Mouse (Mus musculus): ENCODE measurements around the gene Smurf1.

Smurf1 gene

GRCm38 (mm10) chr5:144954432-144954831 lies 11.2 kb downstream of the Smurf1 start:
- no peak for DNase-seq (ENCODE audit: low spot score)

- DNase-seq (ENCODE audit: low spot score), result no peak
Measured at GRCm38 (mm10) chr5:144952592-144952991, 13.1 kb downstream of the Smurf1 start.

DNA sequence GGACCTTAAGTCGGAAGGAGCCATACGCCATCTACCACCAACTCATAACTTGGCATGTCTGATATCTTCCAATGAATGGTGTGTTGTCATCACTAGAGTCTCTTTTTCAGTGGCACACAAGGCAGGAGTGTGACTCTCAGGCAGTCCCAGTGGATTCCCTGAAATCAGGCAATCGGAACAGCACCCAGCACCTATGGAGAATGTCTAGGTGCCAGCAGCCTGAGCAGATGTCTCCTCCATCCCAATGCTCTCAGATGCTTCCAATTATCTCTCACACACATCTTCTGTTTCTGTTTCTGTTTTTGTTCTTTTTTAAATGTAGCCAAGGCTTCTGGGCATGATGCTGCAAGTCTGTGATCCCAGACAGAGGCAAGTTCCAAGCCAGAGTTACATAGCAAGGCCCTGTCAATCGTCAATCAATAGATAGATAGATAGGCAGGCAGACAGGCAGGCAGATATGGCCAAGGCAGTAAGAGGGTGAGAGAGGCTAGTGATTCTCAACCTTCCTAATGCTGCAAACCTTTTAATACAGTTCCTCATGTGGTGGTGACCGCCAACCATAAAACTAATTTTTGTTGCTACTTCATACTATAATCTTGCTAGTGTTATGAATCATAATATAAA lies 15.1 kb downstream of the Smurf1 start:
- no peak for DNase-seq (ENCODE audit: low spot score)

DNA sequence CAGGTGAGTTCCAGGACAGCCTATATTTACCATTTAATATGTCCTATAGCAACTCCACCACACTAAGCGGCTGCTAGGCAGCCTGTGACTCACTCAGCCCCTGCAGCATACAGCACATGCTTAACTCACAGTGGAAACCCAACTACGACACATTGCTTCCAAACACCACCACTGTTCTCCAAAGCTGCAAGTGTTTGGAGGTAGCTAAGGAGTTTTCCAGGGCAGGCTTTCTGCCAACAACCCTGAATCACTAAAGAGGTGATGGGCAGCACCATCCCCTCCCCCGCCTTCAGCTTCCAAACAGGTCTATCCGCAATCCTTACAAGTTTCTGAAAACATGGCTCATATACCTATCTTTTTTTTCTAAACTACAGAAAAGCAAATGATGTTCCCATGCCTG lies 15.8 kb downstream of the Smurf1 start:
- DNase-seq (ENCODE audit: low spot score), result no peak

- DNase-seq (ENCODE audit: low spot score), result no peak
Measured at GRCm38 (mm10) chr5:144948422-144948821, 17.2 kb downstream of the Smurf1 start.

GRCm38 (mm10) chr5:144948002-144948401 lies 17.6 kb downstream of the Smurf1 start:
- no peak for DNase-seq (ENCODE audit: low spot score)

- no peak for DNase-seq (ENCODE audit: low spot score)
Measured at GRCm38 (mm10) chr5:144946032-144946431, 19.6 kb downstream of the Smurf1 start.

GRCm38 (mm10) chr5:144944932-144945331 lies 20.7 kb downstream of the Smurf1 start:
- no peak for DNase-seq (ENCODE audit: low spot score)

DNA sequence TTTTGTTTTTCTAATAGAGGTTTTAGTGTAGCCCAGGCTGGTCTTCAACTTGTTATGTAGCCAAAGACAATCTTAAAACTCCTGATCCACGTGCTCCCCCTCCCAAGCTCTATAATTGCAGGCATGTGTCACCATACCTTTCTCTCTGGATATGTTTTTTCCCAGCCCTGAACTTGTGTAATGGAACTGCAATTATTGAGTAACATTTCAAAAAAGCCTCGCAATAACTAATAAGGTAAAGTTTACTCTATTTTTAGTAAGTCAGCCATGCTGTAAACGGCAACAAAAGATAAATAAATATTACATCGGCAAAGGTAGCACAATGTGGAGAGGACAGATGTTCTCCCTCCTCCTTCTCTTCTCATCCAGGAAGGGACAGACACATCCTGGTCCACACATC lies 21.3 kb downstream of the Smurf1 start:
- no peak for DNase-seq (ENCODE audit: low spot score)

- no peak for DNase-seq (ENCODE audit: low spot score)
Measured at GRCm38 (mm10) chr5:144943346-144943745, 22.3 kb downstream of the Smurf1 start.

- DNase-seq (ENCODE audit: low spot score), result no peak
Measured at GRCm38 (mm10) chr5:144942431-144942830, 23.2 kb downstream of the Smurf1 start.

- no peak for DNase-seq (ENCODE audit: low spot score)
Measured at GRCm38 (mm10) chr5:144940904-144941303, 24.7 kb downstream of the Smurf1 start.

DNA sequence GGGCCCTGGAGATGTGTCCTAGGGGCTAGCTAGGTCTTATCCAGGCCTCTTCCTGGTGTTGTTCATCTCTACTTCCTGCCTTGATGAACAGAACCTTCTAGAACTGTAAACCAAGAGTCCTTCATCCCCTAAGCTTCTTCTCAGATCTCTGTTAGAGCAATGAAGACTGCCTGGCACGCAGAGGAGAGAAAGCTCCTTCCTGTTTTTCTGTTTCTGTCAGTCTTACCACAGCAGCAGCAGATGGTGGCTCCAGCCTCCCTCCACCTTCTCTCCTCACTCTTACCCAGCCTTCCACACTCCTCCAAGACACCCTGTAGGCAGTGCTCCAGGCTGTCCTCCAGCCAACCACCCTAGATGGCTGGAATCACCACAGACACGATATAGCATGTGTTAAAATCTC lies 28.3 kb downstream of the Smurf1 start:
- no peak for DNase-seq (ENCODE audit: low spot score)

DNA sequence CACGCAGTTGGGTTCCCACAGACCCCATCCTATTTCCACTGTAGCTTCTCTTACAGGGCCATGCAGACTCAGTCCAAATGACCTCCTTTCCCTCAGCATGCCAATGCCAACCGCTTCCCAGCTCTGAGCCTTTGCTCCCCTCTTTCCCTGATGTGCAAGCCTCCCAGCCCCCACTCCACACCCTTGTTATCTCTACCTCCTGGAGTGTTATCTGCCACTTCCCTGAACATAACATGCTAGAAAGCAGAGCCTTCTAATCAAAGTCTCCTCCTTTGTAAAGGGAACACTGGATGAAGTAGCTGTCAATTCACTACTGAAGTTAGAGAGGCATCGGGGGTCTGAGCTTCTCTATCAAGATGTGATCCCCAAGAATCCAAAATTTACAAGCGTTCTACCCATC lies 32.2 kb downstream of the Smurf1 start:
- no peak for DNase-seq (ENCODE audit: low spot score)

DNA sequence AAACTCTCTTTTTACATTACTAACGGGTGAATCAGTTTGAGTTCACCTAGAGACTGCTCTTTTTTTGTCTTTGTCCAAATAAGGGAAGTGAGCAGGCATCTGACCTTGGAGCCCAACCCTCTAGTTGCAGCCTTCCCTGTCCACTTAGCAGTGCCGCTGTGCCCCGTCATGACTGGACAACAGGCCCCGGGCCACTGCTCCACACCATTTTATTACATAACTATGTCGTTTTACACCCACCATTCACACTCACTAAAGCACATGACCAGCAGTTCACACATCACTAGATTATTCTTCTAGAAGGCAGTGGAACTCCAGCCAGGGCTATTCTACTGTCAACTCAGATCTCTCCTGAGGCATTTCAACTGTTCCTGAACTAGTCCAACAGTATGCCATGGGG lies 33.8 kb downstream of the Smurf1 start:
- DNase-seq (ENCODE audit: low spot score), result no peak

DNA sequence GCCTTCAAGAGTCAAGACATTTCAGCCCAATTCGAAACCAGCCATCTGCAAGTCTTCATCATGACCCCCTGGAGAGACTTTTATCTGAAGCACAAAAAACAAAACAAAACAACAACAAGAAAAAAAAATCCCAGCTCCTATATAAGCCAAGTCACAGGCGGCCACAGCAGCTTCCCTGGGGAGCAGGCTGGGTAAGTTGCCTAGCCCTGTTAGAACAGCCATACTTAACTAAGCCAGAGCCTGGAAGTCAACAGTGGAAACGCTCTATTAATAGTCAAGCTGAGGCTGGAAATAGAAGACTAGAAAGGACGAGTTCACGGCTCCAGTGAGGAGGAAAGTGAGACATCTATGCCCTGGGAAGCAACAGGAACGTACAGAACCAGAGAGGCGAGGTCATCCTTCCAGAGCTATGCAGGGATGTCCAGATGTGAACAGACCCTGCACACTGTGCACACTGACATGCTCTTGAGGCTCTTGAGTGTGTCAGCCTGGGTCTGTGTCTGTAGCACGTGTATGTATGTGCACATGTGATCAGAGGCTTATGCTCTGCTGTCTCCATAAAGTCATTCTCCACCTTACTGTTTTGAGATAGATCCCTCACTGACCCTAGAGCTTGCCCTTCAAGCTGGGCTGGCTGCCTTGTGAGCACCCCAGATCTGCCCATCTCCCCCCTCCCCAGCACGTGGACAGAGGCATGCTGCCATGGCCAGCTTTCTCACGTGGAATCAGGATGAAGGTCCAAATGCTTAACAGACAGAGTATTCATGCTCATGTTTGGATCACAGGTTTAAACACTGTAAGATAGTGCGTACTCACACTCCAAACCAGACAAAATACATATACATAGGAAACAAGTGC lies 36.6 kb downstream of the Smurf1 start:
- DNase-seq (ENCODE audit: low spot score), result no peak

DNA sequence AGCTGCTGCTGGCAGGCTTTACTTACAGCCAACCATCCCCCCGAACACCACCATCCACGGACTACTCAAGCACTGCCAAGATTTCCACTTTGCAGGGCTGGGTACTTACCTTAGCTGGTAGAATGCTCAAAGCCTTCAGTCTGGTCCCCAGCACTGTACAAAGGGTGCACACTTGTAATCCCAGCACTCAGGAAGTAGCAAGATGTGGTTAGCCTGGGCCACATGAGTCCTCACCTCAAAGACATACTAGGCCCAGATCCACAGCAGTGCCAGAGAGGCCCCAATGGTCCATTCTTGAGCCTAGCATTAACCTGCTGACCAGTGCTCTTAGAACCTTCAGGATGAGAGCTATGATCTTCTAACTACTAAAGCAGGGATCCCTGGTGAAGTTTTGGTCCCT lies 39.4 kb downstream of the Smurf1 start:
- DNase-seq (ENCODE audit: low spot score), result no peak

DNA sequence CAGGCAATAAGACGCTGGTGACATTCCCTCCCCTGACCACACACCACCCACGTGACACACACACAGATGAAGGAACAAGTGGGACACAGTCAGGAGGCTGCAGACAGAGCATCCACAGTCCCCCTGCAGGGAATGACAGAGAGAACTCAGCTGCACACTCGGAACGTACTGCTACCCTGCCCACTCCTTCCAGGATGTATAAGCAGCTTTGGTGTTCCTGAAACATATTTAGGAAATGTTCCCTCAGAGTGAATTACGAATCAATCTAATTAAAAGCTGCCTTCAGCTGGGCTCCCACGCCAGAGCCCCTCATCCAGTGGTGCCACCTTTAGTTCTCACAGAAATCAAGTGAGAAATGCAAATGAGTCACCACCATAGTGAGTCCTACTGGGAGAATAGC lies 42.3 kb downstream of the Smurf1 start:
- no peak for DNase-seq (ENCODE audit: low spot score)

DNA sequence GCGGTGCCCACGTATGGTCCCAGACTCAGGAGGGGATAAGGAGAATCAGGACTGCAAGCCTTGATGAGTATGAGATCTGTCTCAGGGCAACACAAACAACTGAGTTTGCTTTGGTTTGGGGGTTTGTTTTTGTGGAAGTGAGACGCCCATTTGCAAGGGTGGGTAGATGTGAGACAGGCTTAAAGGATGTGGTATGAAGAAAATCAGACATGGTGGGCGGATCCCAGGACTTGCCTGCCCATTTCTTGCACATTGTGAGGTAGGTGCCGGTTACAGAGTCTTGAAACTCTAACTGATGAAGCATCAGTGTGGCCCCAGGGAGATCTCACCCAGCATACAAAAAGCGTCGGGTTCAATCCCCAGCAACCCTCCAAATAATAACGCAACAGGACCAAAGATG lies 45.9 kb downstream of the Smurf1 start:
- no peak for DNase-seq (ENCODE audit: low spot score)

GRCm38 (mm10) chr5:144919194-144919593 lies 46.5 kb downstream of the Smurf1 start:
- no peak for DNase-seq (ENCODE audit: low spot score)

DNA sequence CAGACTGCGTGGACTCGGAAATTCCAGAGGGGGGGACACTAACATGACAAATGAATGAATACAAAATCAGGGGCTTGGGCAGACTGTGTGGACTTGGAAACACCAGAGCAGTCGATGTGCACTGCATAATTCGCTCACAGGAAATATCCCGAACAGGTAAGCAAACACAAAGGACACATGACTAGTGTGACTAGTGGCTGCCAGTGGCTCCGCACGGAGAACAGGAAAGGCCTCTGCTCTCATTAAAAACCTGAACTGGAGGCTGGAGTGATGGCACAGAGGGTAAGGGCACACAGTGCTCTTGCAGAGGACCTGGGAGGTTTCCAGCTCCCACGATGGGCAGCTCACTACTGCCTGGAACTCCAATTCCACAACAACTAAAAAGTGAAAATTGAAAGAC lies 47.4 kb downstream of the Smurf1 start:
- no peak for DNase-seq (ENCODE audit: low spot score)

DNA sequence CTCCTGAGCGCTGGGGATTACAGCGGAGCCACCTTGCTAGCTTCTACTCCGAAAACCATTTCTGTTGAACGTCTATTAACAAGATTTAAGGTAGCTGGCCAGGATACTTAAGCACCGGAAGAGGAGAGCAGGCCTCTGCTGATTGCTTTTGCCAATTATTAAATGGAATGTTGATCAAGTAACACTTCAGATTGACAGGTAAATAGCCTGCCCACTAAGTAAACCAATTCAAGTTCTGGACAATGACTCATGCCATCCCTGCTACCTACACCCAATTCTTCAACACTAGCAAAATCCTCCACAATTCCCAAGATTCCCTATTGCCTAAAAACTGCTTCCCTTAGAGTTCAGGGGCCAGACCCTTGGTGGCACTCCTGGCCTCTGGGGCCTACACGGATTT lies 48.5 kb downstream of the Smurf1 start:
- no peak for DNase-seq (ENCODE audit: low spot score)

GRCm38 (mm10) chr5:144915828-144916227 lies 49.8 kb downstream of the Smurf1 start:
- no peak for DNase-seq (ENCODE audit: low spot score)

DNA sequence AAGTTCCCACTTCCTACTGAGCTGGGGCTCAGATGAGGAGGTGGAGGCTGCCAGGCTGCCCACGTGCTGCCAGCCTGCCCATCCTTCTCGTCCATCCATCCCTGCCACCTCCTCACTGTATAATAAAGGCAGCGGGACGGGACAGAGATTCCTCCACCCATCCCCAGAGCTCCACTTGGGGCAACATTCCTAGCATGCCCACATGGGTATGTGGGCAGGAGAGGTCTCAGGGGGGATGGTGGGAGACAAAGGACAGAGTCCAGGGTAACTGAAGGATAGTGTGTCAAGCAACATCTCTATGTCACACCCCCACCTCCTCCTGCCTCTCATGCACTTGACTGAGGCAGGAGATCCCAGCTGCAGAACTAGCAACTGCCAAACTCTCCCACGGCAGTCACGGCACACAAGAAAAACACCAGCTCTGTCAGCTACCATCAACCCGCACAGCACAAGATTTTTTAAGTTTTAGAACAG lies 51.2 kb downstream of the Smurf1 start:
- DNase-seq (ENCODE audit: low spot score), result no peak
